ENCODE assay signal across 10 mouse cellular contexts in genomic region chr12:8881736-8882135, GRCm38 (mm10). TPM values are rescaled to one million over a fixed set of nuclear protein-coding genes. Genes with fewer than 3 reads are reported as not detected.
A peak's percentile ranks its signal among the peaks of the same experiment; 100 is the strongest.
DNase-seq lines count a peak whose midpoint lies in the region; ATAC-seq and TF ChIP-seq lines count a peak whose summit lies in the region.
"Had no signal": no experiment of that assay in that cellular context is flagged by ENCODE, and none has a peak within 500 bp of the region (broad histone marks: within the 10 kb centered on the region; RNA-seq: fewer than 3 reads in every experiment).

No protein-coding gene starts in this region.

- H3K27me3 ChIP-seq in hindbrain, postnatal 0 days (ENCODE audit: insufficient read depth, low read length), result no peaks in the 10 kb centered on the region
- no peaks in the 10 kb centered on the region for H3K27me3 ChIP-seq in hindbrain, embryonic 11.5 days (ENCODE audit: control insufficient read depth, insufficient read depth, low read length)
- no peaks in the 10 kb centered on the region for H3K27me3 ChIP-seq in lung, embryonic 14.5 days (ENCODE audit: insufficient read depth, low read length)
- H3K27me3 ChIP-seq in hindbrain, embryonic 14.5 days (ENCODE audit: control insufficient read depth, insufficient read depth, low read length), result no peaks in the 10 kb centered on the region
- H3K27me3 ChIP-seq: stomach, embryonic 15.5 days had no signal

- no peak overlapping the region for H3K27ac ChIP-seq in hindbrain, postnatal 0 days
- H3K27ac ChIP-seq in hindbrain, embryonic 11.5 days (ENCODE audit: low read depth, low read length), result no peak overlapping the region
- no peak overlapping the region for H3K27ac ChIP-seq in embryonic fibroblast, embryonic 13.5 days (ENCODE audit: insufficient read depth, low read length)
- H3K27ac ChIP-seq in lung, embryonic 14.5 days (ENCODE audit: low read depth), result no peak overlapping the region
- H3K27ac ChIP-seq in hindbrain, embryonic 14.5 days, result no peak overlapping the region
- H3K27ac ChIP-seq: stomach, embryonic 15.5 days had no signal

- no peak for TF ChIP-seq POLR2A in embryonic fibroblast, embryonic 13.5 days (IDR thresholded peaks at IDR 0.05; ENCODE audit: low read depth, low read length)

- TF ChIP-seq CTCF in hindbrain, postnatal 0 days (IDR thresholded peaks at IDR 0.05; ENCODE audit: low read depth), result peak; percentile 31; the same call in 1 of the 2 replicates
- peak; percentile 86; the same call in 1 of the 2 replicates for TF ChIP-seq CTCF in embryonic fibroblast, embryonic 13.5 days (IDR thresholded peaks at IDR 0.05; ENCODE audit: borderline replicate concordance, insufficient read depth, low read length)
- peak; percentile 53 for TF ChIP-seq CTCF in lung, embryonic 14.5 days (IDR thresholded peaks at IDR 0.05; ENCODE audit: low read depth)

- H3K9ac ChIP-seq in hindbrain, postnatal 0 days (replicated peaks; ENCODE audit: low read length), result no peak overlapping the region
- H3K9ac ChIP-seq in hindbrain, embryonic 11.5 days (ENCODE audit: low read depth, low read length), result no peak overlapping the region
- H3K9ac ChIP-seq in lung, embryonic 14.5 days, result no peak overlapping the region
- H3K9ac ChIP-seq in hindbrain, embryonic 14.5 days, result no peak overlapping the region
- H3K9ac ChIP-seq: stomach, embryonic 15.5 days had no signal

- H3K9me3 ChIP-seq in hindbrain, postnatal 0 days (ENCODE audit: low read length), result no peaks in the 10 kb centered on the region
- no peaks in the 10 kb centered on the region for H3K9me3 ChIP-seq in hindbrain, embryonic 11.5 days (ENCODE audit: control insufficient read depth, low read length)
- H3K9me3 ChIP-seq in lung, embryonic 14.5 days (ENCODE audit: low read depth, low read length), result no peaks in the 10 kb centered on the region
- H3K9me3 ChIP-seq in hindbrain, embryonic 14.5 days (ENCODE audit: control insufficient read depth, low read length), result no peaks in the 10 kb centered on the region
- H3K9me3 ChIP-seq: stomach, embryonic 15.5 days had no signal

- H3K36me3 ChIP-seq in hindbrain, postnatal 0 days (ENCODE audit: insufficient read depth, low read length), result no peaks in the 10 kb centered on the region
- no peaks in the 10 kb centered on the region for H3K36me3 ChIP-seq in hindbrain, embryonic 11.5 days (ENCODE audit: control insufficient read depth, insufficient read depth, low read length)
- no peaks in the 10 kb centered on the region for H3K36me3 ChIP-seq in lung, embryonic 14.5 days (ENCODE audit: insufficient read depth)
- H3K36me3 ChIP-seq in hindbrain, embryonic 14.5 days (replicated peaks; ENCODE audit: control insufficient read depth, insufficient read depth), result no peaks in the 10 kb centered on the region
- H3K36me3 ChIP-seq: stomach, embryonic 15.5 days had no signal

- intact Hi-C loops in left cerebral cortex, postnatal 10 days (cut with DNase I), result no loop called here

- no peak for ATAC-seq in hindbrain, postnatal 0 days
- ATAC-seq in hindbrain, embryonic 11.5 days (ENCODE audit: low FRiP score), result no peak
- ATAC-seq in lung, embryonic 14.5 days (ENCODE audit: insufficient read depth), result no peak
- ATAC-seq in hindbrain, embryonic 14.5 days (ENCODE audit: low FRiP score), result no peak
- ATAC-seq: activated CD4-positive, CD25-positive, alpha-beta regulatory T cell, adult 4 months had no signal

- 66% methylated on average over 4 of the region's 4 CpGs for WGBS in hindbrain, postnatal 0 days
- 67% methylated on average over 4 of the region's 4 CpGs for WGBS in hindbrain, embryonic 11.5 days
- 47% methylated on average over 4 of the region's 4 CpGs for WGBS in lung, embryonic 14.5 days
- 76% methylated on average over 4 of the region's 4 CpGs for WGBS in hindbrain, embryonic 14.5 days

- no peak overlapping the region for H3K4me3 ChIP-seq in hindbrain, postnatal 0 days (ENCODE audit: low read length)
- H3K4me3 ChIP-seq in hindbrain, embryonic 11.5 days (ENCODE audit: low read depth, low read length), result no peak overlapping the region
- H3K4me3 ChIP-seq in embryonic fibroblast, embryonic 13.5 days (ENCODE audit: insufficient read depth, low read length), result no peak overlapping the region
- H3K4me3 ChIP-seq in lung, embryonic 14.5 days (ENCODE audit: low read depth, low read length), result no peak overlapping the region
- H3K4me3 ChIP-seq in hindbrain, embryonic 14.5 days (replicated peaks; ENCODE audit: low read length), result no peak overlapping the region
- H3K4me3 ChIP-seq: stomach, embryonic 15.5 days had no signal

- no peak for DNase-seq in hindbrain, postnatal 0 days (ENCODE audit: low spot score)
- no peak for DNase-seq in hindbrain, embryonic 11.5 days (ENCODE audit: low spot score)
- peak; percentile 24 for DNase-seq in MN1 (ENCODE audit: low spot score)
- DNase-seq in lung, embryonic 14.5 days, result peak; percentile 57
- DNase-seq in hindbrain, embryonic 14.5 days (ENCODE audit: low spot score), result no peak
- DNase-seq in left cerebral cortex, postnatal 10 days (ENCODE audit: extremely low spot score in 1 of 2, low spot score in 2 of 2), result no peak
- no peak for DNase-seq in gastrocnemius, adult 8-10 months (ENCODE audit: low spot score in 2 of 2)

- no peak overlapping the region for H3K4me2 ChIP-seq in hindbrain, postnatal 0 days (ENCODE audit: low read depth, low read length)
- no peak overlapping the region for H3K4me2 ChIP-seq in hindbrain, embryonic 11.5 days (replicated peaks; ENCODE audit: low read depth, low read length)
- no peak overlapping the region for H3K4me2 ChIP-seq in lung, embryonic 14.5 days
- H3K4me2 ChIP-seq in hindbrain, embryonic 14.5 days (replicated peaks), result no peak overlapping the region
- H3K4me2 ChIP-seq: stomach, embryonic 15.5 days had no signal

- H3K4me1 ChIP-seq in hindbrain, postnatal 0 days (ENCODE audit: insufficient read depth, low read length), result peaks cover 9% of the 10 kb centered on the region
- H3K4me1 ChIP-seq in hindbrain, embryonic 11.5 days (replicated peaks; ENCODE audit: control insufficient read depth, insufficient read depth, low read length), result no peaks in the 10 kb centered on the region
- H3K4me1 ChIP-seq in embryonic fibroblast, embryonic 13.5 days (ENCODE audit: control insufficient read depth, insufficient read depth, low read length), result no peaks in the 10 kb centered on the region
- peaks cover 13% of the 10 kb centered on the region for H3K4me1 ChIP-seq in lung, embryonic 14.5 days (ENCODE audit: insufficient read depth)
- H3K4me1 ChIP-seq in hindbrain, embryonic 14.5 days (replicated peaks; ENCODE audit: control insufficient read depth, insufficient read depth, low read length), result peaks cover 8% of the 10 kb centered on the region; the same call in 1 of the 2 replicates

RNA-seq across cellular contexts. Expression of gene Laptm4a, which starts 39.7 kb away (rescaled TPM):
- total RNA-seq in hindbrain, postnatal 0 days (2014; rRNA removed), result 185 and 196 TPM in 2 replicates
- polyA plus RNA-seq in hindbrain, postnatal 0 days (2015; fragmentation: Nextera tagmentation; extraction: Ambion mirVana), result 289 and 299 TPM in 2 replicates
- 104 and 164 TPM in 2 replicates for polyA plus RNA-seq in hindbrain, embryonic 11.5 days (2014; fragmentation: Nextera tagmentation; extraction: Ambion mirVana)
- 780 and 861 TPM in 2 replicates for polyA plus RNA-seq in embryonic fibroblast, embryonic 13.5 days (2011; ENCODE audit: insufficient read length, low read depth, missing spikeins)
- 213 and 215 TPM in 2 replicates for polyA plus RNA-seq in lung, embryonic 14.5 days (2014; fragmentation: Nextera tagmentation; extraction: Ambion mirVana)
- 173 and 189 TPM in 2 replicates for polyA plus RNA-seq in hindbrain, embryonic 14.5 days (2014; fragmentation: Nextera tagmentation; extraction: Ambion mirVana)
- total RNA-seq in left cerebral cortex, postnatal 10 days (2021), result 100 to 1,000 TPM; 175 to 177 TPM
- total RNA-seq in gastrocnemius, adult 8-10 months (2022), result 100 to 1,000 TPM; 221 to 236 (median 226) TPM

Comparison
In these comparisons a context has a peak if more than half of its experiments do, and no peak if none do; other contexts are left out.
1. DNase-seq: peak in MN1 (single experiment) and lung, embryonic 14.5 days (single experiment); none in hindbrain, postnatal 0 days (single experiment), hindbrain, embryonic 11.5 days (single experiment), hindbrain, embryonic 14.5 days (single experiment), left cerebral cortex, postnatal 10 days (0 of 2) and gastrocnemius, adult 8-10 months (0 of 2).
2. CTCF ChIP-seq: peak in every context shown above with its lines; median percentile 86 in embryonic fibroblast, embryonic 13.5 days; 53 in lung, embryonic 14.5 days; 31 in hindbrain, postnatal 0 days.